Mouse (Mus musculus) olfactory bulb, adult 2 months (tissue): ENCODE results near the gene Tbx4. TPM values are rescaled to one million over a fixed set of nuclear protein-coding genes. Genes with fewer than 3 reads are reported as not detected.
A peak's percentile ranks its signal among the peaks of the same experiment; 100 is the strongest.

Experiments
- H3K27ac ChIP-seq: fragments of 200-500 bp; 2 replicates; pipeline ENCODE4 v1.5.1; 2012; ENCODE audit warnings: low read depth, low read length; ENCODE audit not compliant: insufficient read depth
- H3K4me1 ChIP-seq: fragments of 200-500 bp; 2 replicates; pipeline ENCODE4 v1.6.1; 2012; ENCODE audit warnings: low read length; ENCODE audit not compliant: control insufficient read depth, insufficient read depth
- H3K4me3 ChIP-seq: fragments of 200-500 bp; 2 replicates; pipeline ENCODE4 v1.5.1; 2012; ENCODE audit warnings: mild to moderate bottlenecking, low read depth, low read length, moderate library complexity; ENCODE audit not compliant: insufficient read depth
- CTCF ChIP-seq: fragments of 200-500 bp; IDR thresholded peaks from 2 replicates; pipeline ENCODE4 v1.5.1; 2012; ENCODE audit warnings: low read depth, mild to moderate bottlenecking, low read length, moderate library complexity; ENCODE audit not compliant: insufficient read depth
- POLR2A ChIP-seq: fragments of 200-500 bp; IDR thresholded peaks from 2 replicates; pipeline ENCODE4 v1.6.1; 2012; ENCODE audit warnings: mild to moderate bottlenecking, low read depth, low read length, moderate library complexity; ENCODE audit not compliant: insufficient read depth
- WGBS: fragments of 180-500 bp; shearing (Covaris S2); methylation state at CpG from one replicate; pipeline ENCODE4 v1.1.7; 2018; 5-methylcytosine and 5-hydroxymethylcytosine counted together
- polyA plus RNA-seq: library from polyadenylated mRNA; stranded (reverse); fragments of >200 nt; gene quantifications from 2 replicates; pipeline ENCODE4 v1.2.4, GENCODE M21; 2012; ENCODE audit warnings: low replicate concordance; ENCODE audit not compliant: missing spikeins, insufficient read depth, insufficient read length

The Tbx4 gene
- polyA plus RNA-seq, 1 experiment = not detected

- no peak for TF ChIP-seq CTCF
- no peak for TF ChIP-seq POLR2A
- 19% methylated on average over 8 of the region's 8 CpGs for WGBS
- Histone ChIP-seq H3K27ac (no peak overlapping the region), H3K4me3 (no peak overlapping the region), H3K4me1 (peaks cover 20% of the 10 kb centered on the region)
These were observed 45.0 kb upstream of the Tbx4 start for GRCm38 (mm10) chr11:85841211-85841681.

GRCm38 (mm10) chr11:85841980-85842379 is 44.2 kb upstream of the Tbx4 start:
- WGBS = 1% methylated on average over 32 of the region's 32 CpGs
- Histone ChIP-seq H3K27ac (no peak overlapping the region), H3K4me3 (0 out of 2 replicates have a peak overlapping the region, but pooled peaks have one; percentile 12), H3K4me1 (peaks cover 20% of the 10 kb centered on the region)
- TF ChIP-seq CTCF (peak; percentile 65), POLR2A (no peak)

GRCm38 (mm10) chr11:85842596-85843346 is 43.5 kb upstream of the Tbx4 start:
- Histone ChIP-seq H3K4me3 (no peak overlapping the region), H3K27ac (no peak overlapping the region), H3K4me1 (peaks cover 19% of the 10 kb centered on the region)
- TF ChIP-seq CTCF = no peak
- no peak for TF ChIP-seq POLR2A
- 10% methylated on average over 24 of the region's 24 CpGs for WGBS

GRCm38 (mm10) chr11:85843347-85843692 is 42.9 kb upstream of the Tbx4 start:
- WGBS = under 1% methylated on average over 18 of the region's 18 CpGs
- H3K4me3 ChIP-seq = no peak overlapping the region
- TF ChIP-seq POLR2A = no peak
- TF ChIP-seq CTCF = peak; percentile 67
- H3K27ac ChIP-seq = no peak overlapping the region
- peaks cover 15% of the 10 kb centered on the region for H3K4me1 ChIP-seq

- TF ChIP-seq POLR2A (no peak), CTCF (peak; percentile 73)
- no peak overlapping the region for H3K27ac ChIP-seq
- WGBS = 2% methylated on average over 54 of the region's 54 CpGs
- H3K4me1 ChIP-seq = peaks cover 15% of the 10 kb centered on the region
- peak overlapping the region; percentile 22 for H3K4me3 ChIP-seq
These were observed 41.9 kb upstream of the Tbx4 start for GRCm38 (mm10) chr11:85844144-85844965.

- TF ChIP-seq CTCF (no peak), POLR2A (no peak)
These were observed 41.3 kb upstream of the Tbx4 start for GRCm38 (mm10) chr11:85844971-85845370.

GRCm38 (mm10) chr11:85845921-85846320 is 40.3 kb upstream of the Tbx4 start:
- Histone ChIP-seq H3K4me1 (peaks cover 12% of the 10 kb centered on the region), H3K27ac (no peak overlapping the region), H3K4me3 (no peak overlapping the region)
- TF ChIP-seq POLR2A (no peak), CTCF (no peak)
- WGBS = 48% methylated on average over 5 of the region's 5 CpGs

More at GRCm38 (mm10) chr11:85844971-85845370, 41.3 kb upstream of the Tbx4 start:
- H3K4me1 ChIP-seq = peaks cover 15% of the 10 kb centered on the region
- H3K27ac ChIP-seq = no peak overlapping the region
- WGBS = 57% methylated on average over 5 of the region's 5 CpGs
- H3K4me3 ChIP-seq = no peak overlapping the region

- H3K4me1 ChIP-seq = peaks cover 12% of the 10 kb centered on the region
- no peak overlapping the region for H3K27ac ChIP-seq
- H3K4me3 ChIP-seq = no peak overlapping the region
- TF ChIP-seq POLR2A (no peak), CTCF (no peak)
- WGBS = 81% methylated on average over 4 of the region's 4 CpGs
These were observed 39.7 kb upstream of the Tbx4 start for GRCm38 (mm10) chr11:85846509-85846908.

GRCm38 (mm10) chr11:85849037-85849436 is 37.2 kb upstream of the Tbx4 start:
- H3K4me3 ChIP-seq = no peak overlapping the region; the same call in 1 of the 2 replicates
- peak; percentile 51; the same call in 1 of the 2 replicates for TF ChIP-seq CTCF
- no peak for TF ChIP-seq POLR2A
- H3K4me1 ChIP-seq = peaks cover 3% of the 10 kb centered on the region; the same call in 1 of the 2 replicates
- no peak overlapping the region for H3K27ac ChIP-seq
- WGBS = 9% methylated on average over 21 of the region's 21 CpGs
